Mouse (Mus musculus): ENCODE measurements around the gene Pfkl. TPM values are rescaled to one million over a fixed set of nuclear protein-coding genes. Genes with fewer than 3 reads are reported as not detected.

Pfkl gene
- total and polyA plus RNA-seq, 3 experiments = 84.8 to 267 TPM; not detected in 1

- no peak overlapping the region for H3K27ac ChIP-seq (ENCODE audit: control insufficient read depth, low read depth, low read length)
- H3K4me1 ChIP-seq (ENCODE audit: control insufficient read depth in 1 of 2, insufficient read depth in 2 of 2, low read length in 2 of 2) = no peaks in the 10 kb centered on the region
- no peaks in the 10 kb centered on the region for H3K27me3 ChIP-seq (ENCODE audit: control insufficient read depth in 1 of 2, insufficient read depth in 2 of 2, low read length in 2 of 2)
- H3K9ac ChIP-seq (ENCODE audit: control insufficient read depth, low read depth, low read length, poor library complexity, severe bottlenecking) = no peak overlapping the region
- H3K79me2 ChIP-seq (ENCODE audit: control insufficient read depth, insufficient read depth, low read length, poor library complexity) = no peaks in the 10 kb centered on the region
- H3K4me3 ChIP-seq (ENCODE audit: control insufficient read depth in 1 of 2, insufficient read depth in 1 of 2, low read depth in 2 of 2, low read length in 2 of 2) = no peak overlapping the region
- DNase-seq (ENCODE audit: low read depth, low spot score) = no peak
- peaks cover 0 to 3% of the 10 kb centered on the region in 2 experiments; a peak in 2 of 4 replicates for H3K36me3 ChIP-seq (ENCODE audit: control insufficient read depth in 1 of 2, insufficient read depth in 2 of 2, low read length in 2 of 2)
- no peaks in the 10 kb centered on the region for H3K9me3 ChIP-seq (replicated peaks; ENCODE audit: insufficient read depth, low read length)
- TF ChIP-seq UBTF (IDR thresholded peaks at IDR 0.05; ENCODE audit: borderline replicate concordance, insufficient read depth, low read depth, low read length) (no peak), POLR2AphosphoS2 (IDR thresholded peaks at IDR 0.05; ENCODE audit: low read length) (no peak), HCFC1 (IDR thresholded peaks at IDR 0.05; ENCODE audit: low read depth, low read length) (no peak), MAX (IDR thresholded peaks at IDR 0.05; ENCODE audit: low read length) (no peak), MYC (IDR thresholded peaks at IDR 0.05; ENCODE audit: low read depth, low read length) (no peak), MYB (IDR thresholded peaks at IDR 0.05; ENCODE audit: low read depth, low read length) (no peak), BHLHE40 (IDR thresholded peaks at IDR 0.05; ENCODE audit: borderline replicate concordance, low read depth, low read length) (no peak), ZKSCAN1 (IDR thresholded peaks at IDR 0.05; ENCODE audit: low read depth, low read length) (no peak), GABPA (IDR thresholded peaks at IDR 0.05; ENCODE audit: low read depth, low read length) (no peak), USF2 (IDR thresholded peaks at IDR 0.05; ENCODE audit: borderline replicate concordance in 1 of 2, insufficient read depth in 1 of 2, low read depth in 1 of 2, low read length in 2 of 2) (no peak), E2F4 (IDR thresholded peaks at IDR 0.05; ENCODE audit: borderline replicate concordance, low read depth, low read length) (no peak), RAD21 (IDR thresholded peaks at IDR 0.05; ENCODE audit: low read depth, low read length) (no peak), EP300 (IDR thresholded peaks at IDR 0.05; ENCODE audit: low read depth in 1 of 2, low read length in 2 of 2) (no peak), NELFE (IDR thresholded peaks at IDR 0.05; ENCODE audit: low read depth, low read length) (no peak), TCF12 (IDR thresholded peaks at IDR 0.05; ENCODE audit: low read depth, low read length) (no peak), KAT2A (conservative IDR thresholded peaks at IDR 0.05; ENCODE audit: low read depth, low read length) (no peak), RCOR1 (IDR thresholded peaks at IDR 0.05; ENCODE audit: low read depth, low read length) (no peak), ZC3H11A (IDR thresholded peaks at IDR 0.05; ENCODE audit: low read depth, low read length) (no peak)
Measured at GRCm38 (mm10) chr10:78000200-78000599, 9.7 kb downstream of the Pfkl start.

GRCm38 (mm10) chr10:77995639-77996038 is 14.2 kb downstream of the Pfkl start:
- no peaks in the 10 kb centered on the region for H3K9me3 ChIP-seq (replicated peaks; ENCODE audit: insufficient read depth, low read length)
- no peaks in the 10 kb centered on the region for H3K27me3 ChIP-seq (ENCODE audit: control insufficient read depth in 1 of 2, insufficient read depth in 2 of 2, low read length in 2 of 2)
- no peak overlapping the region for H3K27ac ChIP-seq (ENCODE audit: control insufficient read depth, low read depth, low read length)
- DNase-seq (ENCODE audit: low read depth, low spot score) = no peak
- H3K9ac ChIP-seq (ENCODE audit: control insufficient read depth, low read depth, low read length, poor library complexity, severe bottlenecking) = no peak overlapping the region
- H3K79me2 ChIP-seq (ENCODE audit: control insufficient read depth, insufficient read depth, low read length, poor library complexity) = no peaks in the 10 kb centered on the region
- TF ChIP-seq RCOR1 (IDR thresholded peaks at IDR 0.05; ENCODE audit: low read depth, low read length) (no peak), RAD21 (IDR thresholded peaks at IDR 0.05; ENCODE audit: low read depth, low read length) (no peak), SMC3 (IDR thresholded peaks at IDR 0.05; ENCODE audit: low read depth, low read length) (no peak), ETS1 (IDR thresholded peaks at IDR 0.05; ENCODE audit: low read depth, low read length) (no peak), E2F4 (IDR thresholded peaks at IDR 0.05; ENCODE audit: borderline replicate concordance, low read depth, low read length) (no peak), JUND (IDR thresholded peaks at IDR 0.05; ENCODE audit: low read depth, low read length) (no peak), USF1 (IDR thresholded peaks at IDR 0.05; ENCODE audit: low read depth, low read length) (no peak), ZNF384 (IDR thresholded peaks at IDR 0.05; ENCODE audit: low read depth, low read length) (no peak), ELF1 (IDR thresholded peaks at IDR 0.05; ENCODE audit: low read depth, low read length) (no peak), EP300 (IDR thresholded peaks at IDR 0.05; ENCODE audit: low read depth in 1 of 2, low read length in 2 of 2) (no peak)
- H3K4me3 ChIP-seq (ENCODE audit: control insufficient read depth in 1 of 2, insufficient read depth in 1 of 2, low read depth in 2 of 2, low read length in 2 of 2) = no peak overlapping the region
- H3K4me1 ChIP-seq (ENCODE audit: control insufficient read depth in 1 of 2, insufficient read depth in 2 of 2, low read length in 2 of 2) = no peaks in the 10 kb centered on the region
- H3K36me3 ChIP-seq (ENCODE audit: control insufficient read depth in 1 of 2, insufficient read depth in 2 of 2, low read length in 2 of 2) = peaks cover 0 to 2% of the 10 kb centered on the region in 2 experiments; a peak in 2 of 4 replicates

Measured in MEL (cell line).